Mouse (Mus musculus): ENCODE measurements around the gene Zfp420. TPM values are rescaled to one million over a fixed set of nuclear protein-coding genes. Genes with fewer than 3 reads are reported as not detected.
"Not testable (repeated sequence)": the region's sequence is repeated elsewhere in the genome, so short reads cannot be mapped to it uniquely, and the experiment has no call there.

Gene Zfp420
- total RNA-seq (2017) = 4.0 and 4.2 TPM in 2 replicates

DNA sequence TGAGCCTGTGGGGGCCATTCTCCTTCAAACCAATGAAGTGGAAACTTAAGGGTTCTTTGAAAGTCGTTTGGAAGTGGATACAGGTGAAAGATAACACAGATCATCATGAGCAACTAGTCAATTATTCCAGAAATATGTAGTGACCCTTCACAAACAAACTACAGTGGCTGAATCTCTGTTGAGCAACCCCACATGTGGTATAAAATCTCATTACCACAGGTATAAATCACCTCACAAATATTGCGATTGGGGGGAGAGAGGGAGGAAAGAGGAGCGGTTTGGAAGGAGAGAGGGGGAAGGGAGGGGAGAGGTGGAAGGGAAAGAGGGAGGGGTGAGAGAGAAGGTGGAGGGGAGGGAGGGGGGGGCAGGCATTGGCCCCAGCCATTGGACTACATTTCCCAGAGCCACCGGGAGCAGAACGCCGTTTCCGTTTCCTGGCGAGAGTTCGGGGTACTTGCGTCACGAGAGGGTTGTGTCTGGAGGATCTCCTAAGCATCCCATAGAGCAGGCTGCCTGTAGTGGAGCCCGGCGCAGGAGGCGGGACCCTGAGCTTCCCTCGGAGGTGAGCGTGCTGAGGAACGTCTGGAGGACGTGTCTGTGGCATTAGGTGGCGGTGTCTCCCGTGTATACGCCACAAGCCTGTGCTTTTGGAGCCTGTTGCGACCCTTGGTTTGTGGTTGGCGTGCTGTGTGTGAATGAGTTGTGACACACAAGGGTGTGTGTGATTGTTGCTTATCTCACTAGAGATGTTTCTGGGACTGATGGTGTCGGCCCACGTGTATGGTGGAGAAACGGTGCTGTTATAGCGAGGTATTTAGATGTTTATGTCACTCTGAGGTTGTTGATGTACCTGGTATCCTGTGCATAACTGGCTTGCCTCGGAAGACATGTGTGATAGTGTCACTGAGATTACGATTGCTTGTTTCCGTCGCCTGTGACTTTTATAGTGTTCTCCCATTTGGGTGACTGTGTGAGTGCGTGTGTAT is at the start of gene Zfp420:
TSS of gene Zfp420 (plus strand) at position 448 of the 986 bp plus-strand sequence.
- peak; percentile 100 for ATAC-seq (replicated peaks; ENCODE audit: low read depth, poor library complexity, severe bottlenecking)

DNA sequence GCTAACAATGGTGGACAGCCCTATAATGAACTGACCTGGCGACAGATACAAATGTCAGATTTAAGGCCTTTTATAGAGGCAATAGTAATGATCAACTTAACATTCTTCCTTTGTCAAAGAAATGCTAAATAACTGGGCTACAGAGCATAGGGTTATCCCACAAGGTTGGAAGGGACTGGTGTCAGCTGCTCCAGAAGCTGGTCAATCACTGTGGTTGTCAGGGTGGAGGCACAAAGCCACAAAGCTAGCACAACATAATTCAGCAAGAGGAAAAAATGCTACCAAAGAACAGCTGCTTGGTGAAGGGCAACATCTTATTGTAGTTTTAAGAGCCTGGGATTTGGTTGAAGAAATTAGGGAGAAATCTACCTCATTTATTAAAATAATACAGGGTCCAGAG is 47.5 kb upstream of the Zfp420 start:
- ATAC-seq (replicated peaks; ENCODE audit: low read depth, poor library complexity, severe bottlenecking) = no peak

DNA sequence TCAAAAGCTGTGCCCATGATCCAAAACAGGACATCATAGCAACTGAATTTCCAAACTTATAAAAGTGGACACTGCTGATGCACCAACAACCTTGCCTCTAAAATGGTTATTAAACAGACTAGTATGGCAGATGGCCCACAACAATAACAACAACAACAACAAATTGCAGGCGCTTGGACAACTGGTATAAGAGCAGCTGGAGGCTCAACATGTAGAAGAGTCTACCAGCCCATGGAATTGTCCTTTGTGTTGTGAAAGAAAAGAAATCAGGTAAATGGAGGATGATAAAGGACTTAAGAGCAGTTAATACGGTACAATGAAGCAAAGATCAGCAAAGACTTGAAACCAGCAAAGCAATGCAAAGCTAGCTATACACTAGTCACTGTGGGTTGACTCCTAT is 45.4 kb upstream of the Zfp420 start:
- no peak for ATAC-seq (replicated peaks; ENCODE audit: low read depth, poor library complexity, severe bottlenecking)

GRCm38 (mm10) chr7:29815061-29815784 is 44.6 kb upstream of the Zfp420 start:
- peak; percentile 4; the same call in 1 of the 2 replicates for ATAC-seq (replicated peaks; ENCODE audit: low read depth, poor library complexity, severe bottlenecking)

DNA sequence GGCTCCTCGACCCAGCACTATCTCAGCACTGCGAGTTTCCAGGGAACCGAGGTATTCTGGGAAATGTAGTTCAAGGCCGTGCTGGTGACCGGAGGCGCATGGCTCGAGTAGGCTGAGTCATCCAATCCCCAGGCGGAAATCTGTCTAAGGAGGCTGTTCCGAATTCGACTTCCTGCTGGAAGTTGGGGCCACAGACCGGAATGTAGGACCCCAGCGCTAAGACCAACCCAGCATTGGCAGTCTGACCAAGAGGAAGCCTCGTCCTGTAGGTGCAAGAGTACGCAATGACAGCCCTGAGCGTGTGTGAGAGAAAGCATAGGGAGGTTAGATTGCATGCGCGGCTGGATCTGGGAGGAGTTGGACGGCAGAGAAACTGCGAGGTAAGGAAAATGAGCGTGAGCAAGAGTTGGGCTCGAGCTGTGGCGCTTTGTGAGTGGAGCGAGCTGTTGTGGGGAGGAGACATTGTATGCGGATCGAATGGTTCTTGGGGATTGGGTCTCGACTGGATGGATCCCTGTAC is 43.8 kb upstream of the Zfp420 start, which contains the start of gene Zfp790:
TSS of gene Zfp790 (plus strand) at position 205 of the 520 bp plus-strand sequence.
- peak; percentile 88 for ATAC-seq (replicated peaks; ENCODE audit: low read depth, poor library complexity, severe bottlenecking)

- ATAC-seq (replicated peaks; ENCODE audit: low read depth, poor library complexity, severe bottlenecking) = peak; percentile 72
Measured at GRCm38 (mm10) chr7:29818619-29819254, 41.0 kb upstream of the Zfp420 start.

DNA sequence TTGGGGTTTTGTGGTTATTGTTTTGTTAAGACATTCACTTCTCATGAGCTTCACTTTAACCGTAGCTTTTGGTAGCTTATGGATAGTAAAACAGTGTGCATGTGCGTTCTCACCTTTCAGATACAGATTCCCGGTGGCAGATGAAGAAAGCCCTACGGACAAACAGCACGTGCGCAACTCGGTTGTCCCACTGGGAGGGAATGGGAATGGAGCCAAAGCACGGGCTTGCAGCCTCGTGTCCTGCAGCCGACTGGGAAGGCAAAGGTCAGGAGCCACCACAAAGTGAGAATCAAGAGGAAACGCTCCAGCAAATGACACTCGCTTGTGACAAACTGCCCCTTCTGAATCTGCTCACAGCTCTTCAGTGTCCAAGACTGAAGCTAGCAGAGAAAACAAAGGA is 31.8 kb upstream of the Zfp420 start:
- no peak for ATAC-seq (replicated peaks; ENCODE audit: low read depth, poor library complexity, severe bottlenecking)

DNA sequence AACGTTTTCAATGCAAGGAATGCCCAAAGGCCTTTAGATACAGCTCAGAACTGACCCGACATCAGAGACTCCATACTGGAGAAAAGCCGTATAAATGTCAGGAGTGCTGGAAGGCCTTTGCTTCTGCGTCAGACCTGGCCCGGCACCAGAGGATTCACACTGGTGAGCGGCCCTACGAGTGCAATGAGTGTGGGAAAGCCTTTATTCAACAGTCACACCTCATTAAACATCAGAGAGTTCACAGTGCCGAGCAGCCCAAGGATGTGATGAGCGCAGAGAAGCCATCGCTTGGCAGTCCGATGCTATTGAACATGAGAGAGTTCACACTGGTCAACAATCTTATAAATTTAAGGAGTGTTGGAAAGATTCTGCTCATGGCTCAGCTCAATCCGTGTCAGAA is 30.0 kb upstream of the Zfp420 start:
- no peak for ATAC-seq (replicated peaks; ENCODE audit: low read depth, poor library complexity, severe bottlenecking)

DNA sequence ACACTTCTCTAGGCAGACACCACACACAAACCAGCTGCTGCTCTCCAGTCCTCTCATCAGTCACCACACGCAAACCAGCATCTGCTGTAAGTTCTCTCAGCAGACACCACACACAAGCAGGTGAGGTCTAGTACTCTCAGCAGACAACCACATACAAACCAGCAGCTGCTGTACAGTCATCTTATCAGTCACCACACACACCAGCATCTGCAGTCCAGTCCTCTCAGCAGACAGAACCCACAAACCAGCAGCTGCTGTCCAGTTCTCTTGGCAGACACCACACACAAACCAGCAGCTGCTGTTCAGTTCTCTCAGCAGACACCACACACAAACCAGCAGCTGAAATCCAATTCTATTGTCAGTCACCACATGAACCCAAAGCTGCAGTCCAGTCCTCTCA is 23.0 kb upstream of the Zfp420 start:
- no peak for ATAC-seq (replicated peaks; ENCODE audit: low read depth, poor library complexity, severe bottlenecking)

DNA sequence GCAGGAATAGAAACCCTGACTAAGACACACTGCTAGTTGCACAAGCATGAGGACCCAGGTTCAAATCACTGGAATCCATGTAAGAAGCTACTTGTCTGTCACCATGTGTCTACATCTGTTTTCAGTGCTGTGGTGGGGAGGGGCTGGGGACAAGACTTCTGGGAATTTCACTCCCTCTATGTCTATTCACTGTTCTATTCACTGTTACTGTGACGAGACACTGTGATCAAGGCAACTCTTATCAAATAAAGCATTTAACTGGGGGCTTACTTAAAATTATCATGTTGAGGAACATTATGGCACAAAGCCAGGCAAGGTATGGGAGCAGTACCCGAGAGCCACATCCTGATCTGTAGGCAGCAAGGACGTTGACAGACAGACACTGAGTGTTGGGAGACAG is 20.5 kb upstream of the Zfp420 start:
- ATAC-seq (replicated peaks; ENCODE audit: low read depth, poor library complexity, severe bottlenecking) = no peak

- no peak for ATAC-seq (replicated peaks; ENCODE audit: low read depth, poor library complexity, severe bottlenecking)
Measured at GRCm38 (mm10) chr7:29842105-29842504, 17.7 kb upstream of the Zfp420 start.

DNA sequence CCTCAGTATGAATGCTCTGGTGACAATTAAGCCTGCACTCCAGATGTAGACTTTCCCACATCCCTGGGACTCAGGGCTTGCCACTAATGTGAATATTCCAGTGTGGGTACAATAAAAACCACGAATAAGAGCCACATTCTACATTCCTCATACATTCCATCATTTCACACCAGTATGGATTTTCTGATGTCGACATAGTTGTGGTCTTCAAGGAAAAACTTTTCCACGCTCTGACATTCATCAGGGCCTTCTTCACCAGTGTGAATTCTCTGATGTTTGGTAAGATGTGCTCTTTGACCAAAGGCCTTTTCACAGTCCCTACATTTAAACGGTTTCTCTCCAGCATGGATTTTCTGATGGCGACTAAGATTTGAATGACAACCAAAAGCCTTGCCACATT is 15.2 kb upstream of the Zfp420 start:
- no peak for ATAC-seq (replicated peaks; ENCODE audit: low read depth, poor library complexity, severe bottlenecking)

GRCm38 (mm10) chr7:29852831-29853218 is 7.0 kb upstream of the Zfp420 start:
- no peak for ATAC-seq (replicated peaks; ENCODE audit: low read depth, poor library complexity, severe bottlenecking)

DNA sequence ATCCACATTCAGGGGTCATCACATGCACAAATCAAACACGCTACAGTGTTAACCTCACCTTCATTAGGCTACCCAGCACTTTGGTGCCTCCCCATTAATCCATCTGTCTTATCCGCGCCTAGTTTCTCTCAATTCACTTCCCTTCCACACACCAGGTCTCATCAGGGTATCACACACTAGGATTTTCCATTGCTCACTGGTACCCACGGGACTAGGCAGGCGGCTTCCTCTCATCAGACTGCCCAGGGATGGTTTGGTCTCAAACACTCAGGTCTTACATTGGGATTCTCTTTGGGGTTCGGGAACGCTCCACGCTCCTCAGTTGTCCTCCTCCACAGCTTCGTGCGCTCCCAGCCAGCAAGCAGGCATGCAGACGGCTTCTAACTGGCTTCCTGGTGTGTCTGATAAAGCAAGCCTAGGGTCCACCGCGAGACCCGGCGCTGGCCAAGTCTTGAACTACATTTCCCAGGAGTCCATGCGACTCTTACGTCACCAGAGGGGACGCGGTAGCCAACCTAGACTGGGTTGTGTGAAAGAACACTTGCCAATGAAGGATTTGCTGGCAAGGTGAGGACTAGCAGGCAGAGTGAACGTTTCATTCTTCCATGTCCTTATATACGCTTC is 6.4 kb upstream of the Zfp420 start, which contains the start of gene Zfp940:
TSS of gene Zfp940 (minus strand) at position 451 of the 624 bp plus-strand sequence.
- ATAC-seq (replicated peaks; ENCODE audit: low read depth, poor library complexity, severe bottlenecking) = peak; percentile 99

- no peak for ATAC-seq (replicated peaks; ENCODE audit: low read depth, poor library complexity, severe bottlenecking)
Measured at GRCm38 (mm10) chr7:29861660-29862059, 1.9 kb downstream of the Zfp420 start.

GRCm38 (mm10) chr7:29874256-29874655 is 14.5 kb downstream of the Zfp420 start:
- no peak for ATAC-seq (replicated peaks; ENCODE audit: low read depth, poor library complexity, severe bottlenecking)

- not testable (repeated sequence) for ATAC-seq (replicated peaks; ENCODE audit: low read depth, poor library complexity, severe bottlenecking)
Measured at GRCm38 (mm10) chr7:29877561-29877960, 17.8 kb downstream of the Zfp420 start.

DNA sequence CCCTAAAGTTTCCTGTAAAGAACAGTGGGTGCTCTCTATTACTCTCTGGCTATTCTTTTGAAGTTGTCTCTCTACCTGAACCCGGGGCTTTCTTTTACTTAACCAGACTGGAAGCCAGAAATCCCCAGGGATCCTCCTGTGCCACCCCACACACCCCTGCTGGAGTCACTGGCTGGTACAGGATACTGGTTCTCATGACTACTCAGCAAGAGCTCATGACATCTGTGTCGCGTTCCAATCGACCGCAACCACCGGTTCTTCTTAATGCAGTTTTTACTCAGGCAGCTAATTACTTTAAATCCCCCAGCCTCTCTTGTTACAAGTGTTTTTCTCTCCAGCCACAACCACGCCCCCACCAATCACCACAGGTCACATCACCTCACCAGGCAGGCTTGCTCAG is 20.3 kb downstream of the Zfp420 start:
- no peak for ATAC-seq (replicated peaks; ENCODE audit: low read depth, poor library complexity, severe bottlenecking)

DNA sequence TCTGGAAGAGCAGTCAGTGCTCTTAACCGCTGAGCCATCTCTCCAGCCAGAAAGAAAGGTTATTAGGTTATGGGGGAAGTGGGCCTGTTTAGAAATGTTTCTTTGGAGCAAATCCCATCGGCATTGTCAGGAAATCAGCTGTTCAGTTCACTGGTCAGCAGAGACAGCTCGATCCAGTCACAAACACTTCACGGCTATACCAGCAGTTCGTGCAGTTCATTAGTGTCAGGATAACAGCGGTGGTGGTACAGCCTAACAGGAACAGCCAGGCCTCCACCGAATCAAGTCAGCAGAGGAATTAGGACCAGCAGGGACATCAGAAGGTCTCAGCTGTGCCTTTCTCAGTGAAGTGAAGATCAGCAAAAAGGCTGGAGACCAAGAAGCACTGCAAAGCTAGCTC is 21.1 kb downstream of the Zfp420 start:
- ATAC-seq (replicated peaks; ENCODE audit: low read depth, poor library complexity, severe bottlenecking) = no peak

DNA sequence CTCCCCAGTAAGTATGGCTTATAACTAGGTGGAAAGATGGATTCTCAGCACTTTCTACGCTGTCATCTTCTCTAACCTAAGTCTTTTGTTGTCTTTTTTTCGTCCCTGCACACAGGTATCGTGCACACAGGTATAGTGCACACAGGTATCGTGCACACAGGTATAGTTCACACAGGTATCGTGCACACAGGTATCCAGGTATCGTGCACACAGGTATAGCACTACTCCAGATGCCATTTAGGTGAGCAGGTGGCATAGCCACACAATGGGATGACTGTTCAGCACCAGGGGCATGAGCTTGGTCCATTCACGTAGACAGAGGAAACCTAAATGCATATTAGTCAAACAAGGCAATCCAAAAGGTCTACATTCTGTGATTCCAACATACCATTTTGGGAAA is 30.7 kb downstream of the Zfp420 start:
- ATAC-seq (replicated peaks; ENCODE audit: low read depth, poor library complexity, severe bottlenecking) = no peak

Data from common myeloid progenitor, adult 5-6 weeks (primary cell).